Mouse (Mus musculus): ENCODE results near the gene Dhx32.
"Not testable (repeated sequence)": the region's sequence is repeated elsewhere in the genome, so short reads cannot be mapped to it uniquely, and the experiment has no call there.

Gene Dhx32

GRCm38 (mm10) chr7:133724844-133725243, 57.7 kb downstream of the Dhx32 start:
- no peak for DNase-seq

- DNase-seq = no peak
Measured at GRCm38 (mm10) chr7:133720616-133721015, 61.9 kb downstream of the Dhx32 start.

GRCm38 (mm10) chr7:133718580-133718979, 63.9 kb downstream of the Dhx32 start:
- no peak for DNase-seq

GRCm38 (mm10) chr7:133715387-133715786, 67.1 kb downstream of the Dhx32 start:
- DNase-seq = no peak

- no peak for DNase-seq
Measured at GRCm38 (mm10) chr7:133707301-133707700, 75.2 kb downstream of the Dhx32 start.

GRCm38 (mm10) chr7:133703906-133704305, 78.6 kb downstream of the Dhx32 start:
- DNase-seq = no peak

GRCm38 (mm10) chr7:133702333-133702732, 80.2 kb downstream of the Dhx32 start:
- no peak for DNase-seq

GRCm38 (mm10) chr7:133701366-133701765, 81.2 kb downstream of the Dhx32 start:
- DNase-seq = no peak

- no peak for DNase-seq
Measured at GRCm38 (mm10) chr7:133699885-133700284, 82.6 kb downstream of the Dhx32 start.

- DNase-seq = no peak
Measured at GRCm38 (mm10) chr7:133698021-133698709, 84.4 kb downstream of the Dhx32 start.

- not testable (repeated sequence) for DNase-seq
Measured at GRCm38 (mm10) chr7:133685644-133686043, 96.9 kb downstream of the Dhx32 start.

- DNase-seq = no peak
Measured at GRCm38 (mm10) chr7:133684701-133685100, 97.8 kb downstream of the Dhx32 start.

GRCm38 (mm10) chr7:133684110-133684509, 98.4 kb downstream of the Dhx32 start:
- DNase-seq = no peak

- DNase-seq = no peak
Measured at GRCm38 (mm10) chr7:133683626-133684025, 98.9 kb downstream of the Dhx32 start.

GRCm38 (mm10) chr7:133679961-133680360, 102.6 kb downstream of the Dhx32 start, which contains the start of gene Mmp21:
Gene Mmp21, minus strand, starts transcription at chr7:133680061.
- DNase-seq = no peak

- DNase-seq = peak; percentile 47
Measured at GRCm38 (mm10) chr7:133679439-133679838, 103.1 kb downstream of the Dhx32 start.

GRCm38 (mm10) chr7:133678716-133679115, 103.8 kb downstream of the Dhx32 start:
- DNase-seq = peak; percentile 85

- DNase-seq = no peak
Measured at GRCm38 (mm10) chr7:133676002-133676401, 106.5 kb downstream of the Dhx32 start.
